Mouse (Mus musculus) hindbrain, embryonic 15.5 days (tissue): ENCODE measurements around the gene Prdm16. TPM values are rescaled to one million over a fixed set of nuclear protein-coding genes. Genes with fewer than 3 reads are reported as not detected.

Source experiments
- ATAC-seq: fragments of 200-750 bp; cut with Nextera tagmentation; 2 replicates; pipeline ENCODE4 v1.8.0; 2017; ENCODE audit warnings: low read depth, moderate number of reproducible peaks, moderate TSS enrichment; ENCODE audit not compliant: low FRiP score
- H3K27ac ChIP-seq: fragments of 300-500 bp; sonication (generic); replicated peaks from 2 replicates; pipeline ENCODE4 v1.5.1; 2015; ENCODE audit warnings: mild to moderate bottlenecking, inconsistent platforms
- H3K27me3 ChIP-seq: fragments of 300-500 bp; sonication (generic); 2 replicates; pipeline ENCODE4 v1.6.1; 2015; ENCODE audit warnings: control low read depth, inconsistent platforms
- H3K36me3 ChIP-seq: fragments of 300-500 bp; sonication (generic); 2 replicates; pipeline ENCODE4 v1.6.1; 2015; ENCODE audit warnings: control low read depth, inconsistent platforms
- H3K4me1 ChIP-seq: fragments of 300-500 bp; sonication (generic); replicated peaks from 2 replicates; pipeline ENCODE4 v1.6.1; 2015; ENCODE audit warnings: control low read depth, inconsistent platforms
- H3K4me2 ChIP-seq: fragments of 300-500 bp; sonication (generic); 2 replicates; pipeline ENCODE4 v1.6.1; 2015; ENCODE audit warnings: moderate library complexity, mild to moderate bottlenecking, inconsistent platforms
- H3K4me3 ChIP-seq: fragments of 300-500 bp; sonication (generic); 2 replicates; pipeline ENCODE4 v1.5.1; 2015; ENCODE audit warnings: mild to moderate bottlenecking, inconsistent platforms
- H3K9ac ChIP-seq: fragments of 300-500 bp; sonication (generic); 2 replicates; pipeline ENCODE4 v1.6.1; 2015; ENCODE audit warnings: inconsistent platforms
- H3K9me3 ChIP-seq: fragments of 300-500 bp; sonication (generic); 2 replicates; pipeline ENCODE4 v1.6.1; 2016; ENCODE audit warnings: control low read depth, inconsistent platforms
- WGBS: fragments of 180-500 bp; shearing (Covaris S2); methylation state at CpG from one replicate; pipeline ENCODE4 v1.1.7; 2015; 5-methylcytosine and 5-hydroxymethylcytosine counted together
- polyA plus RNA-seq: library from polyadenylated mRNA; unstranded; fragments of >200 nt; fragmentation: Nextera tagmentation; extraction: Ambion mirVana; gene quantifications from 2 replicates; pipeline ENCODE4 v1.2.1, GENCODE M21; 2015

Prdm16 gene
- polyA plus RNA-seq, result 14.0 and 16.2 TPM in 2 replicates

DNA sequence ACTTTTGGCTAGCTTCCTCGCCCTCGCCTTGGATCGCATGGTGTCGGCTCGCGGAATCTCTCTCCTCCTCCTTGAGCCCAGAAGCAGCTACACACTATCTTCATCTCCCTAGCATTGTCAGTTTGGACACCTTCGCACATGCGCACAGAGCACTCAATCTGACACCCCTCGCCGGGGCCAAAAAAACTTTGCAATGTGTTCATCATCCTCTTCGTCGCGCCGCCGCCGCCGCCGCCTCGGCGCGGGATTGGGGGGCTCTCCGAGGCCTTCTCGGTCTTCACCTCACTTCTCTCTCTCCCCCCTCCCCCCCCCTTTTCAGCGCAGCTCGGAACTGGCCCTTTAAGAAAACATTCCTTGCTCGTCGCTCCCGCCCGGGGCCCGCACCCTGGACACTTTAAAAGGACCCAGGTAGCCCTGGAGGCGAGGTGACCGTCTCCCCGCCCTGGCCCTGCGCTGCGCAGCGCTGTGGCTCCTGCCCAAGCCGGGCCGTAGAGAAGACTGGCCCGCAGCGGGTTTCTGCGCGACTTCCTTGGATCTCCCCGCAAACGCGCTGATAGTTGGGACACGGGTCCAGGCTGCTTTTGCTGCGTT, at the start of gene Prdm16:
Gene Prdm16, minus strand, starts transcription at position 153 of the 591 bp plus-strand sequence.
- WGBS, result under 1% methylated on average over 47 of the region's 47 CpGs
- H3K4me3 ChIP-seq, result peak within 1 kb of the TSS; percentile 42
- H3K4me2 ChIP-seq, result peak within 1 kb of the TSS; percentile 60
- H3K4me1 ChIP-seq, result peaks cover 32% of the 10 kb centered on the region
- ATAC-seq, result peak; percentile 28; the same call in 1 of the 2 replicates
- H3K36me3 ChIP-seq, result no peaks in the 10 kb centered on the region
- H3K27ac ChIP-seq, result peak within 1 kb of the TSS; percentile 79
- peak within 1 kb of the TSS; percentile 44 for H3K9ac ChIP-seq
- no peaks in the 10 kb centered on the region for H3K9me3 ChIP-seq
- H3K27me3 ChIP-seq, result peaks cover 68% of the 10 kb centered on the region

DNA sequence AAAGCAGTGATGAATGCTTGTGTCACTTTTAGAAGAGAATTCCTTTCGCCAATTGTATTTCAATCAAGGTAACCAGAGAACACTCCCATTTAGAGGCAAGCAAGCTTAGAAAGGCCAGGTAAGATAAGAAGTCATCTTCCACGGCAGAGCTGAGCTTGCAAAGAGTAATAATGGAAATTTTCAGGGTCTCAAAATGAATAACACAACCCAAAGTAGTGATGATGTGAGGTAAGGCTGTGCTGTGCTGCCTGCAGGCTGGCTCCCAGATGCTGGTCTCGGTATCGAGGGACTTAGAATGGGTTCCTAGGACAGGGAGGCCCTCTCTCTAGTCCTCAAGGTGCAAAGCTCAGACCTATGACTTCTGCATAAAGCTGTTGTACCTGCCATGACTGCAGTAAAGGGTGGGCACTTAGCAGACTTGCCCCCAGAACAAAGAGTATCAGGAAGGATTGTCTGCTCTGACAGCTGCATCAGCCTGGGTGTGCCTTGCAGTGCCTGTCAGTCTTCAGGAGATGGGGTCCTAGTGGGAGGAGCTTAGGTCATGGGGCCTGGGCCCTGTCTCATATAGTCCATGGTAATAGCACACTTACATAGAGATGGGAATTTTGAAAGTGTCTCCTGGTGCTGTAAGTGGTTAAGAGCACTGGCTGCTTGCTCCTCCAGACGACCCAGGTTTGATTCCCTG, 46.5 kb upstream of the Prdm16 start:
- Histone ChIP-seq H3K9ac (no peak overlapping the region), H3K27me3 (no peaks in the 10 kb centered on the region), H3K4me1 (no peaks in the 10 kb centered on the region), H3K36me3 (no peaks in the 10 kb centered on the region), H3K4me3 (no peak overlapping the region), H3K4me2 (no peak overlapping the region), H3K27ac (no peak overlapping the region), H3K9me3 (no peaks in the 10 kb centered on the region)
- 87% methylated on average over 5 of the region's 5 CpGs for WGBS
- ATAC-seq, result no peak

- Histone ChIP-seq H3K4me1 (no peaks in the 10 kb centered on the region), H3K4me2 (no peak overlapping the region), H3K9me3 (no peaks in the 10 kb centered on the region), H3K9ac (no peak overlapping the region), H3K36me3 (no peaks in the 10 kb centered on the region), H3K4me3 (no peak overlapping the region), H3K27ac (no peak overlapping the region), H3K27me3 (no peaks in the 10 kb centered on the region)
- 47% methylated on average over 14 of the region's 14 CpGs for WGBS
- ATAC-seq, result no peak
These were observed 45.6 kb upstream of the Prdm16 start for GRCm38 (mm10) chr4:154682311-154682710.

- Histone ChIP-seq H3K4me2 (0 out of 2 replicates have a peak overlapping the region, but pooled peaks have one; percentile 32), H3K27ac (0 out of 2 replicates have a peak overlapping the region, but pooled peaks have one; percentile 21), H3K27me3 (peaks cover 14% of the 10 kb centered on the region; the same call in 1 of the 2 replicates), H3K9me3 (no peaks in the 10 kb centered on the region), H3K9ac (no peak overlapping the region), H3K4me3 (no peak overlapping the region), H3K36me3 (no peaks in the 10 kb centered on the region), H3K4me1 (peaks cover 14% of the 10 kb centered on the region)
- ATAC-seq, result no peak
- 48% methylated on average over 10 of the region's 10 CpGs for WGBS
These were observed 38.8 kb upstream of the Prdm16 start for GRCm38 (mm10) chr4:154675441-154676000.

GRCm38 (mm10) chr4:154674966-154675365, 38.3 kb upstream of the Prdm16 start:
- 25% methylated on average over 15 of the region's 15 CpGs for WGBS
- H3K27ac ChIP-seq, result 0 out of 2 replicates have a peak overlapping the region, but pooled peaks have one; percentile 21
- H3K9ac ChIP-seq, result no peak overlapping the region
- H3K9me3 ChIP-seq, result no peaks in the 10 kb centered on the region
- no peaks in the 10 kb centered on the region for H3K36me3 ChIP-seq
- peak overlapping the region; percentile 32 for H3K4me2 ChIP-seq
- peaks cover 14% of the 10 kb centered on the region; the same call in 1 of the 2 replicates for H3K27me3 ChIP-seq
- no peak for ATAC-seq
- peaks cover 14% of the 10 kb centered on the region for H3K4me1 ChIP-seq
- H3K4me3 ChIP-seq, result no peak overlapping the region

GRCm38 (mm10) chr4:154674541-154674940, 37.9 kb upstream of the Prdm16 start:
- WGBS, result 3% methylated on average over 12 of the region's 12 CpGs

GRCm38 (mm10) chr4:154673986-154674385, 37.3 kb upstream of the Prdm16 start:
- Histone ChIP-seq H3K4me1 (peaks cover 14% of the 10 kb centered on the region), H3K27ac (no peak overlapping the region), H3K9me3 (no peaks in the 10 kb centered on the region), H3K27me3 (peaks cover 14% of the 10 kb centered on the region; the same call in 1 of the 2 replicates), H3K4me2 (no peak overlapping the region), H3K36me3 (no peaks in the 10 kb centered on the region), H3K4me3 (no peak overlapping the region), H3K9ac (no peak overlapping the region)
- WGBS, result 76% methylated on average over 4 of the region's 4 CpGs
- no peak for ATAC-seq

More at GRCm38 (mm10) chr4:154674541-154674940, 37.9 kb upstream of the Prdm16 start:
- no peaks in the 10 kb centered on the region for H3K36me3 ChIP-seq
- peaks cover 14% of the 10 kb centered on the region; the same call in 1 of the 2 replicates for H3K27me3 ChIP-seq
- H3K4me1 ChIP-seq, result peaks cover 14% of the 10 kb centered on the region
- H3K27ac ChIP-seq, result no peak overlapping the region
- ATAC-seq, result no peak
- no peaks in the 10 kb centered on the region for H3K9me3 ChIP-seq
- no peak overlapping the region for H3K4me3 ChIP-seq
- H3K4me2 ChIP-seq, result peak overlapping the region; percentile 32
- H3K9ac ChIP-seq, result no peak overlapping the region

- no peak for ATAC-seq
- WGBS, result 65% methylated on average over 1 of the region's 1 CpGs
- no peak overlapping the region for H3K4me3 ChIP-seq
These were observed 35.4 kb upstream of the Prdm16 start for GRCm38 (mm10) chr4:154672027-154672426.

DNA sequence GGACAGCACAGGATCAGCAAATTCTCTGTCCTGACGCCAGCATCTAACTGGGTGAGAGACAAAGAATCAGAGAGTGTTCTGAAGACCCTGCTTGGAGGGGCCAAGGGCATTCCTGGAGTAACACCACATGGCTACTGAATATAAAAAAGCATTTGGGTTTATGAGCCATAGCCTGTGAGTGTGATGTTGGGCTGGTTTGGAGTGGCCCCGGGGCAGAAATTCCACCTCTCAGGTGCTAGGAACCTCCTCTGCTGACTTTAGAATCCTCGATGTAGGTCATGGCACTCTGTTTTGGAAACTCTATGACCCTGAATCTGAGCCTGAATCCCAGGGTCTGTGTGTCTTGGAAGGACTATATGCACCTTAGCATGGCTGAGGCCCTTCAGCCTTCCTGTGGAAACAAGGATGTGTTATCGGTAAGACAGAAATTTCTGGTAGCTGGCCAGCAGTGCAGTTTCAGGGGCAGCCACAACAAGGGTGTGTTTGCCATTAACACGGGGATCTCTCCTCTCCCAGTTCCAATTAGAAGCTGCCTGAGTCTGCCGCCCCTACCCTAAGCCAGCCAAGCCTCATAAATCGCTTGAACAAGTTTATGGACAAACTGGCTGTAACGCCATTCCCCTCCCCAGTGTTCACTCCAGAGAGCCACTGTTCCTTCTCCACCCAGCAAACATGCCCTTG, 34.7 kb upstream of the Prdm16 start:
- ATAC-seq, result no peak
- no peak overlapping the region for H3K4me2 ChIP-seq
- no peaks in the 10 kb centered on the region for H3K9me3 ChIP-seq
- H3K27ac ChIP-seq, result no peak overlapping the region
- H3K36me3 ChIP-seq, result no peaks in the 10 kb centered on the region
- H3K27me3 ChIP-seq, result peaks cover 14% of the 10 kb centered on the region; the same call in 1 of the 2 replicates
- 80% methylated on average over 8 of the region's 8 CpGs for WGBS
- H3K4me3 ChIP-seq, result no peak overlapping the region
- peaks cover 14% of the 10 kb centered on the region for H3K4me1 ChIP-seq
- no peak overlapping the region for H3K9ac ChIP-seq

More at GRCm38 (mm10) chr4:154672027-154672426, 35.4 kb upstream of the Prdm16 start:
- Histone ChIP-seq H3K36me3 (no peaks in the 10 kb centered on the region), H3K27ac (no peak overlapping the region), H3K9me3 (no peaks in the 10 kb centered on the region), H3K4me2 (no peak overlapping the region), H3K9ac (no peak overlapping the region), H3K4me1 (peaks cover 14% of the 10 kb centered on the region), H3K27me3 (peaks cover 14% of the 10 kb centered on the region; the same call in 1 of the 2 replicates)

DNA sequence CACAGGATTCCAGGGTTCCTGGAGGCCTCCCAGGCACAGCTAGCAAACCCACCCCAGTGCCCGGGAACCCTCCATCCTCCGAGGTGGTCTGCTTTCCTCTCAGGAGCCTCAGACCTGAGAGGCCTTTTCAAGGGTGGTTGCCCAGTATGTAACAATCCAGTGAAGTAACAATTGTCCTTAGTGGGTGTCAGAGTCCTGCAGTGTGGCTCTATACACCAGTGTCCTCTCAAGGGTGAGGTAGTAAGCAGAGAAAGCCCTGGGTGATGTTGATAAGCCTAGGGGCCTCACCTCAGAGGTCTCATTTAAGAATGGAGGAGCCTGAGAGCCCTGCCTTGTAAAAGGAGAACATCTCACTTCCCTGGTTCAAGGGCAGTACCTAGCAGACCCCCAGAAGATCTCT, 31.1 kb upstream of the Prdm16 start, which contains the start of gene Actrt2:
Gene Actrt2, minus strand, starts transcription at position 101 of the 400 bp plus-strand sequence.
- WGBS, result 89% methylated on average over 2 of the region's 2 CpGs
- no peaks in the 10 kb centered on the region for H3K9me3 ChIP-seq
- H3K9ac ChIP-seq, result no peak within 1 kb of the TSS
- 0 out of 2 replicates have a peak, but pooled peaks cover 2% of the 10 kb centered on the region for H3K27me3 ChIP-seq
- ATAC-seq, result no peak
- no peak within 1 kb of the TSS for H3K4me3 ChIP-seq
- no peaks in the 10 kb centered on the region for H3K36me3 ChIP-seq
- no peak within 1 kb of the TSS for H3K4me2 ChIP-seq
- H3K4me1 ChIP-seq, result no peaks in the 10 kb centered on the region
- H3K27ac ChIP-seq, result no peak within 1 kb of the TSS

DNA sequence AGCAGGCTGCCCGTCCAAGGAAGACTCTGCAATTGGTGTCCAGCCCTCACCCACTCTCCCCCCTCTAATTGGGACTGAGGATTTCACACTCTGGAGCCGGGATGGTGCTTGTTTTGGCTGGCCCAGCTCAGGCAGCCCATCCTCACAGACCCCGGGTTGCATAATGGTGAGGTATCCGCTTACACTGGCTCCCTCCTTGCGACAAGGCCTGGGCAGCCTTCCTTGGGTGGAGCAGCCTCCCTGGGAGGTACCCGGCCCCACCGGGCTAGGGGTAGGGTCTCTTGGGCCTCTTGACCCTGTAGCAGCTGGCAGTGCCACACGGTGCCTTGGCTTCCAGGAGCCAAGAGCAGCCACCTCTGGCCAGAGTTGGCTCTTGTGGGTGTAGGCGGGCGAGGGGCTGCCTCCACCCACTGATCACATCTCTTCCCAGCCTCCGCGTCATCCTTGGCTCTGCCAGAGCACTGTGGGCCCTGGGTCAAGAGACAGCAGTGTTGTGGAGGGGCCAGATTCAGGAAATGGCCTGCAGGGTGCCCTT, 26.1 kb upstream of the Prdm16 start:
- Histone ChIP-seq H3K4me3 (no peak overlapping the region), H3K4me1 (no peaks in the 10 kb centered on the region), H3K9ac (no peak overlapping the region), H3K27ac (no peak overlapping the region), H3K27me3 (0 out of 2 replicates have a peak, but pooled peaks cover 8% of the 10 kb centered on the region), H3K36me3 (no peaks in the 10 kb centered on the region), H3K9me3 (no peaks in the 10 kb centered on the region), H3K4me2 (no peak overlapping the region)
- ATAC-seq, result no peak
- 67% methylated on average over 12 of the region's 12 CpGs for WGBS
